Mouse (Mus musculus) forebrain, embryonic 11.5 days (tissue): Measurements from ENCODE around the gene Gm12216. TPM values are rescaled to one million over a fixed set of nuclear protein-coding genes. Genes with fewer than 3 reads are reported as not detected.

Experiments
- ATAC-seq: fragments of 200-750 bp; cut with Nextera tagmentation; replicated peaks from 2 replicates; pipeline ENCODE4 v1.8.0; 2017; ENCODE audit warnings: moderate TSS enrichment; ENCODE audit not compliant: low FRiP score
- DNase-seq: peaks from one replicate; pipeline ENCODE4 v3.0.0-alpha.2; 2017; ENCODE audit warnings: low spot score
- H3K27ac ChIP-seq: fragments of 300-500 bp; sonication (generic); 2 replicates; pipeline ENCODE4 v1.5.1; 2014; ENCODE audit warnings: low read depth, low read length
- H3K27me3 ChIP-seq: fragments of 300-500 bp; sonication (generic); 2 replicates; pipeline ENCODE4 v1.6.1; 2014; ENCODE audit warnings: mild to moderate bottlenecking, low read length, mixed read lengths; ENCODE audit not compliant: control insufficient read depth, insufficient read depth
- H3K36me3 ChIP-seq: fragments of 300-500 bp; sonication (generic); 2 replicates; pipeline ENCODE4 v1.6.1; 2014; ENCODE audit warnings: mild to moderate bottlenecking, low read length, moderate library complexity, mixed read lengths; ENCODE audit not compliant: control insufficient read depth, insufficient read depth
- H3K4me1 ChIP-seq: fragments of 300-500 bp; sonication (generic); replicated peaks from 2 replicates; pipeline ENCODE4 v1.6.1; 2014; ENCODE audit warnings: low read length, mixed read lengths; ENCODE audit not compliant: control insufficient read depth, insufficient read depth
- H3K4me2 ChIP-seq: fragments of 300-500 bp; sonication (generic); 2 replicates; pipeline ENCODE4 v1.6.1; 2014; ENCODE audit warnings: low read depth, mild to moderate bottlenecking, low read length, moderate library complexity, mixed read lengths; ENCODE audit not compliant: severe bottlenecking
- H3K4me3 ChIP-seq: fragments of 300-500 bp; sonication (generic); 2 replicates; pipeline ENCODE4 v1.5.1; 2014; ENCODE audit warnings: low read depth, low read length
- H3K9ac ChIP-seq: fragments of 300-500 bp; sonication (generic); 2 replicates; pipeline ENCODE4 v1.6.1; 2014; ENCODE audit warnings: low read length
- H3K9me3 ChIP-seq: fragments of 300-500 bp; sonication (generic); 2 replicates; pipeline ENCODE4 v1.6.1; 2016; ENCODE audit warnings: low read length, mixed read lengths; ENCODE audit not compliant: control insufficient read depth
- WGBS: fragments of 180-500 bp; shearing (Covaris S2); extraction: QIAGEN DNeasy Blood & Tissue Kit; methylation state at CpG from one replicate; pipeline ENCODE4 v1.1.7; 2014; 5-methylcytosine and 5-hydroxymethylcytosine counted together
- polyA plus RNA-seq: library from polyadenylated mRNA; unstranded; fragments of >200 nt; fragmentation: Nextera tagmentation; extraction: Ambion mirVana; gene quantifications from 2 replicates; pipeline ENCODE4 v1.2.1, GENCODE M21; 2014

Gene Gm12216
- polyA plus RNA-seq, 1 experiment from 2014 or later, result not detected

DNA sequence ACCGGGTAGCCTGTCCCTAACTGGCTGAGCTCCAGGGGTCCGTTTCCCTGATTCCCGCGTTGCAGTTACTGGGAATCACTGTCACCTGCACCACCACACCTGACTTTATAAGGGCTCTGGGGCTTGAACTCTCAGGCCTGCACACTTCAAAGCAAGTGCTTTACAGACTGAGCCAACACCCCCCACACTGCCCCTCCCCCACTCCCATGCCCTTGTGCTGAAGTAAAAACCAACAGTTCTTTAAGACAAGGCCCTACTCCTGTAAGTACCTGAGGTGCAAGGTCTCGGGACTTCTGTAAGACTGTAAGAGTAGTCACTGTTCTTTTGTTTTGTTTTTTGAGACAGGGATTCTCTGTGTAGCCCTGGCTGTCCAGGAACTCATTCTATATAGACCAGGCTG, 80.6 kb downstream of the Gm12216 start:
- no peak for DNase-seq
- Histone ChIP-seq H3K4me2 (no peak overlapping the region), H3K27me3 (no peaks in the 10 kb centered on the region), H3K4me1 (no peaks in the 10 kb centered on the region), H3K9ac (no peak overlapping the region), H3K4me3 (no peak overlapping the region), H3K36me3 (no peaks in the 10 kb centered on the region), H3K27ac (no peak overlapping the region), H3K9me3 (no peaks in the 10 kb centered on the region)
- WGBS, result 75% methylated on average over 5 of the region's 5 CpGs
- ATAC-seq, result no peak

DNA sequence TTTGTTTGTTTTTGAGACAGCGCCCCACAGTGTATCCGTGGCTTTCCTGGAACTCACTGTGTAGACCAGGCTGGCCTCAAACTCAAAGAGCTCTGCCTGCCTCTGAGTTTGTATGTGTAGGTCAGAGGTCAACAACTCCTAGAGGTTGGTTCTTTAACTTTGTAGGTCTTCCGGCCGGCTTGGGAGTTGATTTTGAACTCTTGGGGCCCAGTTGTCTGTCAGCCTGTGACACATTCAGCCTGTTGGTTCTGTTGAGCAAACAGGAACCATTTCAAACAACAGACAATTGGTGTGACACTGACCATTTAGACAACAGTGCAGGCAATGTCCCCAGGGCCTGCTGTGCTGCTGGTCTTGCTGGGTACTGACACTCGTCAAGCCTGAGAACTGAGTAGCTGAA, 81.3 kb downstream of the Gm12216 start:
- H3K9ac ChIP-seq, result no peak overlapping the region
- no peak overlapping the region for H3K27ac ChIP-seq
- H3K4me1 ChIP-seq, result no peaks in the 10 kb centered on the region
- no peak for DNase-seq
- WGBS, result 80% methylated on average over 5 of the region's 5 CpGs
- no peak for ATAC-seq
- no peak overlapping the region for H3K4me3 ChIP-seq
- no peaks in the 10 kb centered on the region for H3K36me3 ChIP-seq
- no peaks in the 10 kb centered on the region for H3K9me3 ChIP-seq
- H3K4me2 ChIP-seq, result no peak overlapping the region
- H3K27me3 ChIP-seq, result no peaks in the 10 kb centered on the region

DNA sequence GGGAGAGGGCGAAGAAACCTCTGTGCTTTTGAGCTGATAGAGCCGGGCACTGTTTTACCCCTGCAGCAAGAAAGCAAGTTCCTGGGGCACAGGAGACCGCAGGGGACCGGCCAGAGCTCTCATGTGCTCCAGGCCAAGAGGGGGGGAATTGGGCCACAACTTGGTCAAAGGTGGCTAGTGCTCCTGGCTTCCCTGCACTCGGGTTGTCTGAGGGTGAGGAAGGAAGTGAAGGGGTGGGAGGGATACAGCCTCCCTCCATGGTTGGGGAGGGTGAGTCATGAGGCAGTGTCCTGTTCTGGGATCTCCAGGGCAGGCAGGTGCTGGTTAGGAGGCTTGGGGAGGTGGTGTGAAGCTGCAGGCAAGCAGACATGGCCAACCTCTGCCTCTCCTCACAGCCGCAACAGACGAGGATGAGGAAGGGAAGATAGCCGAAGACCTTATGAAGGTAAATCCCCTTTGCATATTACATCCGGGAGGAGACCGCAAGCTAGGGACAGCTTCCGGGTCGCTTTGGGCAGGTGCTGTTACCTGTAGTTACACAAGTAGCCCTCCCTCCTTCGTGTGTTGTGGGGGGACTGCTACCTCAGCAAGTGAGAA, 84.3 kb downstream of the Gm12216 start:
- ATAC-seq (no peak), DNase-seq (no peak)
- no peaks in the 10 kb centered on the region for H3K36me3 ChIP-seq
- no peak overlapping the region for H3K27ac ChIP-seq
- 85% methylated on average over 13 of the region's 13 CpGs for WGBS
- no peak overlapping the region for H3K9ac ChIP-seq
- no peaks in the 10 kb centered on the region; the same call in 1 of the 2 replicates for H3K4me1 ChIP-seq
- no peaks in the 10 kb centered on the region for H3K9me3 ChIP-seq
- no peaks in the 10 kb centered on the region for H3K27me3 ChIP-seq
- H3K4me2 ChIP-seq, result no peak overlapping the region
- H3K4me3 ChIP-seq, result no peak overlapping the region

DNA sequence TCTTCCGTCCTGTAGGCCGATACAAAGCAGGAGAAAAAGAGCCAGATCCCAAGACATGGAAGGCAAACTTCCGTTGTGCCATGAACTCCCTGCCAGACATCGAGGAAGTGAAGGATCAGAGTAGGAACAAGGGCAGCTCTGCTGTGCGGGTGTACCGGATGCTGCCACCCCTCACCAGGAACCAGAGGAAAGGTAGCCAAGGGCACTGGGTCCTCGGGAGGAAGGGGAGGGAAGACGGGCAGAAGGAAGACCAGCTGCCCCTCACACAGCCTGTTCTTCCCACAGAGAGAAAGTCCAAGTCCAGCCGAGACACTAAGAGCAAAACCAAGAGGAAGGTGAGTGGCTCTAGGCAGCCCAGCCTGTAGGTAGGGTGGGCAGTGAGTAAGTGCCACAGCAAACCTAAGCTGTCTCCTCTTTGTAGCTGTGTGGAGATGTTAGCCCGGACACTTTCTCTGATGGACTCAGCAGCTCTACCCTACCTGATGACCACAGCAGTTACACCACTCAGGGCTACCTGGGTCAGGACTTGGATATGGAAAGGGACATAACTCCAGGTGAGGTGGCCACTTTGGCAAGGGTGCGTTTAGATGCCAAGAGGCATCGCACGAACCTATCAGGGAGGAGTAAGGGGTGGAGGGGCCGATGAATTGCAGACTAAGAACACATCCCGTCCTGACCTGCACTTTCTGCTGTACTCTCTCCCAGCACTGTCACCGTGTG, 85.3 kb downstream of the Gm12216 start:
- no peak for ATAC-seq
- H3K27ac ChIP-seq, result no peak overlapping the region
- no peak for DNase-seq
- H3K9ac ChIP-seq, result no peak overlapping the region
- H3K9me3 ChIP-seq, result no peaks in the 10 kb centered on the region
- no peaks in the 10 kb centered on the region for H3K36me3 ChIP-seq
- 90% methylated on average over 16 of the region's 16 CpGs for WGBS
- no peak overlapping the region for H3K4me2 ChIP-seq
- H3K4me3 ChIP-seq, result no peak overlapping the region
- peaks cover 3% of the 10 kb centered on the region; the same call in 1 of the 2 replicates for H3K4me1 ChIP-seq
- no peaks in the 10 kb centered on the region; the same call in 1 of the 2 replicates for H3K27me3 ChIP-seq

DNA sequence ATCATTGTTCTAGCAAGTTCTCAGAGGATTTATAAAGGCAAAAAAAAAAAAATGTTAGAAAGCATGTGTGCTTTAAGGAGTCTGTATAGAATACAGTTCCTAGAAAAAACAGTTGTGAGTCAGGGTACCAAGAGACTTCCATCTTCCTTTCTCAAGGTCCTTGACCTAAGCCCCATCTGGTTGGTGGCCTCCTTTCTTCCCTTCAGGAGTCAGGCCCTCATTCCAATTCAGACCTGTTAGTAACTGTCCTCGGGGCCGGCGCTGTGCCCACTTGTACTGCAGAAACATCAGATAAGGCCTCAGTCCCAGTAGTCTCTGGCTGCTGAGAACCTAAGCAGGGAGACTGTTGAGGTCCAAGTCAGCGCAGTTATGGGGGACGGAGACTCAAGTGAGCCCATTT, 86.0 kb downstream of the Gm12216 start, which contains the start of gene Gm17334:
Gene Gm17334, minus strand, starts transcription at position 101 of the 400 bp plus-strand sequence.
- H3K9ac ChIP-seq, result no peak within 1 kb of the TSS
- WGBS, result 91% methylated on average over 5 of the region's 5 CpGs
- peaks cover 5% of the 10 kb centered on the region; the same call in 1 of the 2 replicates for H3K27me3 ChIP-seq
- H3K4me2 ChIP-seq, result no peak within 1 kb of the TSS
- no peak within 1 kb of the TSS for H3K4me3 ChIP-seq
- H3K36me3 ChIP-seq, result no peaks in the 10 kb centered on the region
- H3K27ac ChIP-seq, result no peak within 1 kb of the TSS
- ATAC-seq, result no peak
- no peak for DNase-seq
- H3K9me3 ChIP-seq, result no peaks in the 10 kb centered on the region
- H3K4me1 ChIP-seq, result peaks cover 3% of the 10 kb centered on the region; the same call in 1 of the 2 replicates

DNA sequence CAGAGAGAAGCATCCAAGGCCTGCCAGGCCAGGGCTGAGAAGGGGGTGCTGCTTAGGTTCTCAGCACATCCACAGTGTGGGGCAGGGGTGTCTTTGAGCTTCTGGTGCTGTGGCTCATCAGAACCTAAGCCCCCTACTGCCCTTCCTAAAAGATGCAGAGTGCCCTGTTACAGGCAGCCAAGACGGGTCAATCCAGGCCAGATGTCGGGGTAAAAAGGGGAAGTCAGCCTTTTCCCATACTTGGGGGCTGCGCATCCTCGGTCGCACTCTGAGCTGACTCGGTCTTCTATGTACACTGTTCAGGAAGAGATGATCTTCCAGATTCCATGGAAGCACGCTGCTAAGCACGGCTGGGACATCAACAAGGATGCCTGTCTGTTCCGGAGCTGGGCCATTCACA, 86.5 kb downstream of the Gm12216 start:
- H3K27ac ChIP-seq, result no peak overlapping the region
- no peak overlapping the region for H3K4me2 ChIP-seq
- peaks cover 3% of the 10 kb centered on the region; the same call in 1 of the 2 replicates for H3K4me1 ChIP-seq
- no peak overlapping the region for H3K4me3 ChIP-seq
- 82% methylated on average over 9 of the region's 9 CpGs for WGBS
- H3K36me3 ChIP-seq, result no peaks in the 10 kb centered on the region
- H3K27me3 ChIP-seq, result peaks cover 5% of the 10 kb centered on the region; the same call in 1 of the 2 replicates
- H3K9ac ChIP-seq, result no peak overlapping the region
- H3K9me3 ChIP-seq, result no peaks in the 10 kb centered on the region
- no peak for ATAC-seq
- DNase-seq, result no peak

DNA sequence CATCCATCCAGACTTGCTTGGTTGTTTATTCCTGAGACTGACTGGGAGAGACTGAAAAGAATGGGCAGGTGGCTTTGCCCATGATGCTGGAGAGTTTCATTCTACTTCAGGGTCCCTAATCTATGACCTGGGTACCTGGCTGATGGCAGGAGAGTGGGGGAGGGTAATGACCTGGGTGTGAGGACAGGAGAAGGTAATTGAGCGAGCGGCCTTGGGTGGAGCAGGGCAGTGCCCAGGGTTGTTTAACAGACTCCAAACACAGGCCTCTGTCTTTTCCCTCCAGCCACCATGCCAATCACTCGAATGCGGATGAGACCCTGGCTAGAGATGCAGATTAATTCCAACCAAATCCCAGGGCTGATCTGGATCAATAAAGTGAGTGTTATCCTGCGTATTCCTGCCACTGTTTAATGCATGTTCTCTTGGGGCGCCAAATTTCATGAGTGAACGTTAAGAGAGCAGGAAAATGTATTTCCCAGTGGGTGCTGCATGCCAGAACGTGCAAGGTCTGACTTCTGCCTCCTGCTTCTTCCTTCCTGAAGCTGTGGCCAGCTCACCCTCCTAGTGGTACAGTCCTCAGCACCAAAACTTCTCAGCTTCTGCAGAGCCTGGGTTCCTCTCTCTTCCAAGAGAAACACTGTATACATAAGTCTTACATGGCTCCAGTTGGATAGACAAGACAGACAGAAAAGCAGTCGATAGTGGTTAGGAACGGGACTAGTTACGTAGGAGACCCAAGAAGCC, 87.9 kb downstream of the Gm12216 start:
- peaks cover 3% of the 10 kb centered on the region; the same call in 1 of the 2 replicates for H3K4me1 ChIP-seq
- no peaks in the 10 kb centered on the region for H3K9me3 ChIP-seq
- H3K36me3 ChIP-seq, result no peaks in the 10 kb centered on the region
- peak overlapping the region; percentile 94; the same call in 1 of the 2 replicates for H3K4me2 ChIP-seq
- peaks cover 5% of the 10 kb centered on the region; the same call in 1 of the 2 replicates for H3K27me3 ChIP-seq
- DNase-seq (no peak), ATAC-seq (no peak)
- peak overlapping the region; percentile 65; the same call in 1 of the 2 replicates for H3K4me3 ChIP-seq
- 87% methylated on average over 11 of the region's 11 CpGs for WGBS
- no peak overlapping the region for H3K9ac ChIP-seq
- H3K27ac ChIP-seq, result no peak overlapping the region

DNA sequence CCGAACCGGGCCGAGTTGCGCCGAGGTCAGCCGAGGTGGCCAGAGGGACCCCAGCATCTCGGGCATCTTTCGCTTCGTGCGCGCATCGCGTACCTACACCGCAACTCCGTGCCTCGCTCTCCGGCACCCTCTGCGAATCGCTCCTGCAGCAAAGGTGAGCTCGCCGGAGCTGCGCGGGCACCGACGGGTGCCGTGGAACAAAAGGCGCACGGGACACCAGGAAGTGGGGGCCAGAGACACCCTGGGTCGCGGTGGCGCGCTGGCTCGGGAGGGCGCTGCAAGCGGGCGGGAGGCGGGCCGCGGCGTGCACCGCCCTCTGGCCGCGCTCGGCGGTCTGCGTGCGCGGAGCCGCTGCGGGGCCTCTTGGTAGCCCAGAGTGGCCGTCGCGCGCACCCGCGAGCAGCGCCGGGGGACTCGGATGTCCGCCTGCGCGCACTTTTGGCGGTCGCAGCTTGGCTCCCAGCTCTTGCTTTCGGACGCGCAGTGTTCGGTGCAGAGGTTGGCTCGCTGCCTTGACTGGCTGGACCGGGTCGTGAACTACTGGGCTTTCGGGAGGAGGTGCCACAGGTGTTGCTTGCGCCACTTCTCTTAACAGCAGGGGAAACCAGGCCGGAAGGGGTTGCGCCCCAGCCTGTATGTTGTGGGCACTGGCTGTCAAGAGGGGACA, 88.8 kb downstream of the Gm12216 start:
- Histone ChIP-seq H3K36me3 (no peaks in the 10 kb centered on the region), H3K27me3 (peaks cover 5% of the 10 kb centered on the region; the same call in 1 of the 2 replicates), H3K9me3 (no peaks in the 10 kb centered on the region), H3K4me2 (peak overlapping the region; percentile 94), H3K4me1 (peaks cover 3% of the 10 kb centered on the region; the same call in 1 of the 2 replicates), H3K4me3 (peak overlapping the region; percentile 65), H3K9ac (peak overlapping the region; percentile 64), H3K27ac (no peak overlapping the region)
- WGBS, result under 1% methylated on average over 75 of the region's 75 CpGs
- peak; percentile 76 for ATAC-seq
- DNase-seq, result peak; percentile 79
